Mouse (Mus musculus): Measurements from ENCODE around the gene Rusc1.

DNA sequence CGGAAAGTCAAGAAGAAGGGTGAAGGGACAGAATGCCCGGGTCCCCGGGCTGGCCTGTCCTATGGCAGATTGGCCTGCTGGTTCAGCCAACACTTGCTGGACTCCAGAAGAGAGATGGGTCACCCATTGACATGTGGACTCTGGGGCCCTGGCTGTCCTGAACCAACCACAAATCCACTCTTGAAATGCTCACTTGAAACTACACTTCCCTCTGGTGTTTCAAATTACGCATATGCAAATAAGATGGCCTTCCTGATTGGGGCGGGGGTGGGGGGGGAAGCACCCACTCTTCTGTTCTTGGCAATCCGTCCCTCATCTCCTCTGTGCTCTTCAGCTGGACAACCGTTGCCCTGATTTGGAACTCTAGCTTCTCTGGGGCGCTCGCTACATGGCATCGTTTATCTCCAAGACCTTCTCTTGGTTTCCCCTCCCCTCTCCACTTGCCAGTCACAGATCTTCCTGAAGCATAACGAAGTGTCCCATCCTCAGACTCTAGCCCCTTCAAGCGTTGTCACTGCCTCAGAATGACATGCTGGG lies 8.4 kb downstream of the Rusc1 start:
- TF ChIP-seq POLR2A (IDR thresholded peaks at IDR 0.05; ENCODE audit: borderline replicate concordance, insufficient read depth, low read length) (no peak), CTCF (IDR thresholded peaks at IDR 0.05; ENCODE audit: borderline replicate concordance, insufficient read depth, low read depth, low read length) (no peak)
